ENCODE assay signal across 9 mouse cellular contexts in genomic region chr8:87473314-87473713, GRCm38 (mm10). TPM values are rescaled to one million over a fixed set of nuclear protein-coding genes. Genes with fewer than 3 reads are reported as not detected.
A peak's percentile ranks its signal among the peaks of the same experiment; 100 is the strongest.
DNase-seq lines count a peak whose midpoint lies in the region; ATAC-seq and TF ChIP-seq lines count a peak whose summit lies in the region.
"Had no signal": no experiment of that assay in that cellular context is flagged by ENCODE, and none has a peak within 500 bp of the region (broad histone marks: within the 10 kb centered on the region; RNA-seq: fewer than 3 reads in every experiment).

No protein-coding gene starts in this region.

- no peaks in the 10 kb centered on the region for H3K9me3 ChIP-seq in ES-Bruce4 (replicated peaks; ENCODE audit: control insufficient read depth, insufficient read depth, low read length, poor library complexity, severe bottlenecking)
- no peaks in the 10 kb centered on the region for H3K9me3 ChIP-seq in hindbrain, postnatal 0 days (ENCODE audit: low read length)
- no peaks in the 10 kb centered on the region for H3K9me3 ChIP-seq in midbrain, embryonic 11.5 days (ENCODE audit: control insufficient read depth, low read length)

- intact Hi-C loops in heart, adult 2 months (cut with DNase I): no loop called here

- ATAC-seq in hindbrain, postnatal 0 days: no peak
- peak; percentile 1; the same call in 1 of the 2 replicates for ATAC-seq in midbrain, embryonic 11.5 days (ENCODE audit: low FRiP score)

- no peaks in the 10 kb centered on the region for H3K79me2 ChIP-seq in heart, adult 2 months (replicated peaks; ENCODE audit: control insufficient read depth, insufficient read depth, low read length)

- H3K36me3 ChIP-seq in heart, adult 2 months (ENCODE audit: control insufficient read depth, insufficient read depth, low read length): no peaks in the 10 kb centered on the region
- H3K36me3 ChIP-seq in ES-Bruce4 (ENCODE audit: control insufficient read depth, insufficient read depth, low read length, poor library complexity, severe bottlenecking): no peaks in the 10 kb centered on the region
- no peaks in the 10 kb centered on the region for H3K36me3 ChIP-seq in hindbrain, postnatal 0 days (ENCODE audit: insufficient read depth, low read length)
- no peaks in the 10 kb centered on the region for H3K36me3 ChIP-seq in midbrain, embryonic 11.5 days (ENCODE audit: control insufficient read depth, insufficient read depth, low read length)
- H3K36me3 ChIP-seq: G1E had no signal

- H3K27ac ChIP-seq in heart, adult 2 months: no peak overlapping the region
- H3K27ac ChIP-seq in ES-Bruce4 (ENCODE audit: insufficient read depth, low read length): no peak overlapping the region
- peak overlapping the region; percentile 11 for H3K27ac ChIP-seq in hindbrain, postnatal 0 days
- no peak overlapping the region for H3K27ac ChIP-seq in midbrain, embryonic 11.5 days (ENCODE audit: low read depth, low read length)

- H3K4me2 ChIP-seq in hindbrain, postnatal 0 days (ENCODE audit: low read depth, low read length): peak overlapping the region; percentile 70
- peak overlapping the region; percentile 93 for H3K4me2 ChIP-seq in midbrain, embryonic 11.5 days

- no peak overlapping the region for H3K9ac ChIP-seq in heart, adult 2 months (ENCODE audit: low read depth, low read length)
- H3K9ac ChIP-seq in ES-Bruce4 (ENCODE audit: low read depth, poor library complexity, severe bottlenecking): peak overlapping the region; percentile 76
- peak overlapping the region; percentile 54 for H3K9ac ChIP-seq in hindbrain, postnatal 0 days (replicated peaks; ENCODE audit: low read length)
- H3K9ac ChIP-seq in midbrain, embryonic 11.5 days (ENCODE audit: low read length): peak overlapping the region; percentile 57

- 2% methylated on average over 30 of the region's 30 CpGs for WGBS in heart, adult 2 months
- 1% methylated on average over 30 of the region's 30 CpGs for whole genome bisulfite sequencing in hindbrain, postnatal 0 days
- WGBS in midbrain, embryonic 11.5 days: under 1% methylated on average over 30 of the region's 30 CpGs

- TF ChIP-seq EP300 in heart, adult 2 months (IDR thresholded peaks at IDR 0.05; ENCODE audit: insufficient read depth, low read depth, low read length): no peak
- TF ChIP-seq EP300 in ES-Bruce4 (IDR thresholded peaks at IDR 0.05; ENCODE audit: insufficient read depth, low read depth, low read length): no peak

- TF ChIP-seq CTCF in heart, adult 2 months (IDR thresholded peaks at IDR 0.05): no peak
- no peak for TF ChIP-seq CTCF in ES-Bruce4 (IDR thresholded peaks at IDR 0.05; ENCODE audit: low read depth, low read length)
- TF ChIP-seq CTCF in hindbrain, postnatal 0 days (IDR thresholded peaks at IDR 0.05; ENCODE audit: low read depth): no peak

- H3K27me3 ChIP-seq in heart, adult 2 months (ENCODE audit: control insufficient read depth, insufficient read depth, low read length): peaks cover 30% of the 10 kb centered on the region
- H3K27me3 ChIP-seq in ES-Bruce4 (ENCODE audit: control insufficient read depth, insufficient read depth, low read length, poor library complexity, severe bottlenecking): peaks cover 39% of the 10 kb centered on the region
- peaks cover 15% of the 10 kb centered on the region for H3K27me3 ChIP-seq in hindbrain, postnatal 0 days (ENCODE audit: insufficient read depth, low read length)
- H3K27me3 ChIP-seq in midbrain, embryonic 11.5 days (ENCODE audit: control insufficient read depth, insufficient read depth, low read length): peaks cover 47% of the 10 kb centered on the region

- H3K4me1 ChIP-seq in heart, adult 2 months (ENCODE audit: control insufficient read depth, insufficient read depth, low read length): no peaks in the 10 kb centered on the region
- H3K4me1 ChIP-seq in ES-Bruce4 (ENCODE audit: control insufficient read depth, insufficient read depth, low read length): no peaks in the 10 kb centered on the region
- H3K4me1 ChIP-seq in hindbrain, postnatal 0 days (ENCODE audit: insufficient read depth, low read length): peaks cover 4% of the 10 kb centered on the region; the same call in 1 of the 2 replicates
- H3K4me1 ChIP-seq in midbrain, embryonic 11.5 days (ENCODE audit: control insufficient read depth, insufficient read depth, low read length): peaks cover 47% of the 10 kb centered on the region

- peak overlapping the region; percentile 52 for H3K4me3 ChIP-seq in heart, adult 2 months
- peak overlapping the region; percentile 82 for H3K4me3 ChIP-seq in ES-Bruce4 (ENCODE audit: low read depth, low read length)
- peak overlapping the region; percentile 42 for H3K4me3 ChIP-seq in hindbrain, postnatal 0 days (ENCODE audit: low read length)
- H3K4me3 ChIP-seq in midbrain, embryonic 11.5 days (ENCODE audit: low read depth, low read length): peak overlapping the region; percentile 53

- peak in 1 of 2 experiments; percentile 20 for DNase-seq in heart, adult 2 months
- no peak for DNase-seq in heart, adult 8-10 months (ENCODE audit: low spot score)
- peak; percentile 49 for DNase-seq in embryo, embryonic 10 days (ENCODE audit: low spot score)
- no peak for DNase-seq in hindbrain, postnatal 0 days (ENCODE audit: low spot score)
- peak; percentile 93 for DNase-seq in midbrain, embryonic 11.5 days (ENCODE audit: low spot score, missing footprints)
- DNase-seq in urinary bladder, postnatal 4 days (ENCODE audit: low spot score in 2 of 2): no peak
- DNase-seq in adrenal gland, postnatal 14 days: no peak

- TF ChIP-seq POLR2A in heart, adult 2 months (IDR thresholded peaks at IDR 0.05; ENCODE audit: insufficient read depth, low read depth, low read length): no peak
- TF ChIP-seq POLR2A in ES-Bruce4 (IDR thresholded peaks at IDR 0.05; ENCODE audit: insufficient read depth, low read length): no peak

RNA-seq across cellular contexts. Expression of gene Cbln1, which starts 0.9 kb away (rescaled TPM):
- under 1 TPM; 0.34 to 0.98 TPM for total RNA-seq in heart, adult 2 months (2021)
- polyA plus RNA-seq in heart, adult 2 months (2012; rRNA removed): 0.64 and 1.1 TPM in 2 replicates
- total RNA-seq in heart, adult 8-10 months (2022): under 1 TPM; 0.28 to 0.81 (median 0.38) TPM
- 2.1 and 2.7 TPM in 2 replicates for polyA plus RNA-seq in ES-Bruce4 (2011; ENCODE audit: insufficient read depth, insufficient read length, low read depth, missing spikeins)
- total RNA-seq in hindbrain, postnatal 0 days (2014; rRNA removed): 163 and 181 TPM in 2 replicates
- 56.8 and 64.9 TPM in 2 replicates for polyA plus RNA-seq in hindbrain, postnatal 0 days (2015; fragmentation: Nextera tagmentation; extraction: Ambion mirVana)
- 8.4 and 10.8 TPM in 2 replicates for polyA plus RNA-seq in midbrain, embryonic 11.5 days (2014; fragmentation: Nextera tagmentation; extraction: Ambion mirVana)
- 0.52 and 1.2 TPM in 2 replicates for total RNA-seq in adrenal gland, postnatal 14 days (2021)
- total RNA-seq: G1E had no signal
- polyA plus RNA-seq: G1E had no signal

Comparison
In these comparisons a context has a peak if more than half of its experiments do, and no peak if none do; other contexts are left out.
1. DNase-seq: peak in embryo, embryonic 10 days (single experiment) and midbrain, embryonic 11.5 days (single experiment); none in heart, adult 8-10 months (single experiment), hindbrain, postnatal 0 days (single experiment), urinary bladder, postnatal 4 days (0 of 2) and adrenal gland, postnatal 14 days (single experiment).
2. RNA of gene Cbln1, which starts 0.9 kb away (total RNA-seq): 163 to 181 TPM in hindbrain, postnatal 0 days; 0.34 to 0.98 TPM in heart, adult 2 months, 0.52 to 1.2 TPM in adrenal gland, postnatal 14 days and 0.28 to 0.81 TPM in heart, adult 8-10 months; every median in the first group is over 10 times any median in the second.
3. Peak in every context shown above with its lines, with median percentiles within 50 percentile points of each other: H3K4me3 ChIP-seq.